Mouse (Mus musculus): ENCODE results near the gene Olfr784.
"Not testable (repeated sequence)": the region's sequence is repeated elsewhere in the genome, so short reads cannot be mapped to it uniquely, and the experiment has no call there.

The Olfr784 gene

GRCm38 (mm10) chr10:129383783-129384182 is at the start of gene Olfr784:
Gene Olfr784 (plus strand): TSS chr10:129384083.
- DNase-seq: no peak

- no peak for DNase-seq
Measured at GRCm38 (mm10) chr10:129348550-129348949, 35.3 kb upstream of the Olfr784 start, which contains the start of gene Olfr782. Gene Olfr782 (plus strand): TSS chr10:129348850.

DNA sequence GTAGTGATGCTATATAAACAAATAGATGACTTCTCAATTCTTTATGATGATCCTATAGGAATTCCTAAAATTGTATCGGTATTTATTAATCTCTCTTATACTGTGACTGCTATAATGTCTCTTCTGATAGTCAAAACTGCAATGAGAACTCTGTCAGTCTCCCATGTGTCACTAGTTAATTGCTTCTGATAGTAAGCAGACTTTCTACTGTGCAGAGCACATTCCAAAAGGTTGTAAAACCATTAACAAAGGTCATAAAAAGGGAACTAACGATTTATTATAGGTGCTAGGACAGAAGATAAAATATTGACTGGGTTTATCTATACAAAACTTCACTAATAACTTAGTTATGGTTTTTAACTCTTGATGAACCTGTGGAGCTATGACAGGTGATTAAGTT is 31.4 kb upstream of the Olfr784 start:
- not testable (repeated sequence) for DNase-seq

- not testable (repeated sequence) for DNase-seq
Measured at GRCm38 (mm10) chr10:129356496-129356895, 27.4 kb upstream of the Olfr784 start.

GRCm38 (mm10) chr10:129357307-129357706 is 26.6 kb upstream of the Olfr784 start:
- DNase-seq: no peak

DNA sequence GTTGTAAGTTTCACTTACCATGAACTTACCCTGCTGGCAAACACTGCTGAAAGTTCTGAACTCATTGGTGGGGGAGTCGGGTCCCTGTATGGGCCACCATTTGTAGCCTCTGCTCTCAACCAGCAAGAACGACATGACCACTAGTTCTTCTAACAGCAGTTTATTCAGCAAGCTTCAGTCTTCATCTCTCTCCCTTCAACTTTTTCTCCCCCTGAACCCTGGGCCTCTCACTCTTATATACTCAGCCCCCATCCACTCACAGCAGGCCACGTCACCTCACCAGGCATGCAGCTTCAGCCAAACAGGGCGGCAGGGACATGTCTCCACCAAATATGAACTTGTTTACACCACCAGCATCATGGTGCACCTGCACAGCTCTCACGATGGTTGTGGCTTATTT is 9.8 kb upstream of the Olfr784 start:
- not testable (repeated sequence) for DNase-seq

- DNase-seq: no peak
Measured at GRCm38 (mm10) chr10:129400892-129401291, 17.0 kb downstream of the Olfr784 start.

- no peak for DNase-seq
Measured at GRCm38 (mm10) chr10:129405126-129405525, 21.2 kb downstream of the Olfr784 start, which contains the start of gene Olfr785. Gene Olfr785 (plus strand): TSS chr10:129405426.

DNA sequence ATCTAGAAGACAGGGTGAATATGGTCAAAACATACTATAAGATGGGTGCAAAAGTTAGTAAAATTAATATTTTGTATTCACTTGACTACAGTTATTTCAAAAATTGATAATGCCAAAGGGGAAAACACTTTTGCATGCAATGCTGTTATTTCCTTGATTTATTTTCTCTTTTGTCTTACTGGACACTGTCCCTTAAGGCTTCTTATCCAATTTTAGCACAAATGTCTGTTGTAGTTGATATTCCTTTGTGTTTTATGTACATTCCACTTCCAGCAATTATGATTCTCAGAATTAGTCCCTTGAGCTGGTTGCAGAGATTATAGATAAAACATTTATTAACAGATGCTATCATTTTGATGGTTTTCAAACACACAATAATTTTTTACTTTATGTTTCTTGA is 43.1 kb downstream of the Olfr784 start, which contains the start of gene Olfr786:
Gene Olfr786, plus strand, starts transcription at position 301 of the 400 bp plus-strand sequence.
- no peak for DNase-seq
